Mouse (Mus musculus): Measurements from ENCODE around the gene Fam19a3.

The Fam19a3 gene

GRCm38 (mm10) chr3:104792360-104793270, 11.0 kb upstream of the Fam19a3 start:
- no peak for DNase-seq (ENCODE audit: low spot score in 2 of 2)

- no peak for DNase-seq (ENCODE audit: low spot score in 2 of 2)
Observed at GRCm38 (mm10) chr3:104791671-104792070, 10.0 kb upstream of the Fam19a3 start.

GRCm38 (mm10) chr3:104791017-104791416, 9.4 kb upstream of the Fam19a3 start:
- DNase-seq (ENCODE audit: low spot score in 2 of 2), result no peak

GRCm38 (mm10) chr3:104790401-104790937, 8.8 kb upstream of the Fam19a3 start:
- no peak for DNase-seq (ENCODE audit: low spot score in 2 of 2)

GRCm38 (mm10) chr3:104789822-104790221, 8.2 kb upstream of the Fam19a3 start:
- DNase-seq (ENCODE audit: low spot score in 2 of 2), result no peak

GRCm38 (mm10) chr3:104789312-104789605, 7.6 kb upstream of the Fam19a3 start:
- no peak for DNase-seq (ENCODE audit: low spot score in 2 of 2)

- DNase-seq (ENCODE audit: low spot score in 2 of 2), result peak in 1 of 2 experiments; percentile 25
Observed at GRCm38 (mm10) chr3:104788561-104789311, 7.1 kb upstream of the Fam19a3 start.

GRCm38 (mm10) chr3:104788075-104788474, 6.4 kb upstream of the Fam19a3 start, which contains the start of gene Rhoc:
TSS of gene Rhoc (plus strand) at chr3:104788375.
- DNase-seq (ENCODE audit: low spot score in 2 of 2), result no peak

- DNase-seq (ENCODE audit: low spot score in 2 of 2), result no peak
Observed at GRCm38 (mm10) chr3:104785284-104785683, 3.6 kb upstream of the Fam19a3 start.

- no peak for DNase-seq (ENCODE audit: low spot score in 2 of 2)
Observed at GRCm38 (mm10) chr3:104783971-104784500, 2.4 kb upstream of the Fam19a3 start.

- no peak for DNase-seq (ENCODE audit: low spot score in 2 of 2)
Observed at GRCm38 (mm10) chr3:104782061-104782681, 531 bp upstream of the Fam19a3 start.

GRCm38 (mm10) chr3:104780561-104781420, 849 bp downstream of the Fam19a3 start, which contains the start of gene Ppm1j:
TSS of gene Ppm1j (plus strand) at chr3:104781056.
- peak; percentile 35 to 51 for DNase-seq (ENCODE audit: low spot score in 2 of 2)

- peak; percentile 30 to 81 for DNase-seq (ENCODE audit: low spot score in 2 of 2)
Observed at GRCm38 (mm10) chr3:104779949-104780348, 1.7 kb downstream of the Fam19a3 start.

GRCm38 (mm10) chr3:104777342-104777741, 4.3 kb downstream of the Fam19a3 start:
- peak; percentile 26 to 53 for DNase-seq (ENCODE audit: low spot score in 2 of 2)

- DNase-seq (ENCODE audit: low spot score in 2 of 2), result no peak
Observed at GRCm38 (mm10) chr3:104773301-104773700, 8.3 kb downstream of the Fam19a3 start.

GRCm38 (mm10) chr3:104771460-104771859, 10.2 kb downstream of the Fam19a3 start:
- no peak for DNase-seq (ENCODE audit: low spot score in 2 of 2)

- DNase-seq (ENCODE audit: low spot score in 2 of 2), result no peak
Observed at GRCm38 (mm10) chr3:104770918-104771317, 10.7 kb downstream of the Fam19a3 start.

GRCm38 (mm10) chr3:104770035-104770434, 11.6 kb downstream of the Fam19a3 start:
- DNase-seq (ENCODE audit: low spot score in 2 of 2), result peak in 1 of 2 experiments; percentile 48

- DNase-seq (ENCODE audit: low spot score in 2 of 2), result no peak
Observed at GRCm38 (mm10) chr3:104769135-104769534, 12.5 kb downstream of the Fam19a3 start.

GRCm38 (mm10) chr3:104767716-104768115, 13.9 kb downstream of the Fam19a3 start:
- DNase-seq (ENCODE audit: low spot score in 2 of 2), result no peak

GRCm38 (mm10) chr3:104767141-104767540, 14.5 kb downstream of the Fam19a3 start:
- no peak for DNase-seq (ENCODE audit: low spot score in 2 of 2)
